Mouse (Mus musculus) ovary, adult 18-20 months (tissue): Measurements from ENCODE around the gene Vmn1r8.
"Not testable (repeated sequence)": the region's sequence is repeated elsewhere in the genome, so short reads cannot be mapped to it uniquely, and the experiment has no call there.

Source experiments
- DNase-seq: peaks from one replicate; pipeline ENCODE4 v3.0.0; 2022; ENCODE audit warnings: low spot score, mixed read lengths

Gene Vmn1r8

GRCm38 (mm10) chr6:57031984-57032383 lies at the start of gene Vmn1r8:
Vmn1r8 (plus strand) TSS chr6:57032284.
- DNase-seq = no peak

GRCm38 (mm10) chr6:56996943-56997342 lies 35.1 kb upstream of the Vmn1r8 start, which contains the start of gene Vmn1r6:
Vmn1r6 (plus strand) TSS chr6:56997243.
- DNase-seq = no peak

- not testable (repeated sequence) for DNase-seq
Measured at GRCm38 (mm10) chr6:57025224-57025623, 6.9 kb upstream of the Vmn1r8 start, which contains the start of gene Vmn1r7. Vmn1r7 (minus strand) TSS chr6:57025324.

GRCm38 (mm10) chr6:57034674-57035073 lies 2.6 kb downstream of the Vmn1r8 start:
- no peak for DNase-seq

GRCm38 (mm10) chr6:57063730-57064129 lies 31.6 kb downstream of the Vmn1r8 start:
- no peak for DNase-seq

DNA sequence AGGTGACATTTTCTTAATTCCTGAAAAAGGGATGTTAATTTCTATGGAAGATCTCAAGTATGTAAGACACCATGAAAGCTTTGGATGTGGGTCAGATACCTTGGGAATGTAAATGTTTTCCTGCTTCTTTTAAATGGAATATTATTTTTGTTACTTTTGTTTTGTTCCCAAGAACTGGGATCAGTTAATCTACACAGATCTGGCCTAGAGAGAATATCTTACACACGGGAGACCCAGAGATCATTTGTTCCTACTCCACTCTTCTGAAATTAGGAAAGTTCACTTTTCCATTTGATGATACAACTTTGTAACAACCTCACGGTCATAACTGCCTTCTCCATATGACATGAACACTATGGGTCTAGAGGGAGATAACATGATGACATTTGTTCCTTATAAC lies 34.4 kb downstream of the Vmn1r8 start, which contains the start of gene Vmn1r9:
Gene Vmn1r9, plus strand, starts transcription at position 301 of the 400 bp plus-strand sequence.
- DNase-seq = no peak
